In the genomic region with DNA sequence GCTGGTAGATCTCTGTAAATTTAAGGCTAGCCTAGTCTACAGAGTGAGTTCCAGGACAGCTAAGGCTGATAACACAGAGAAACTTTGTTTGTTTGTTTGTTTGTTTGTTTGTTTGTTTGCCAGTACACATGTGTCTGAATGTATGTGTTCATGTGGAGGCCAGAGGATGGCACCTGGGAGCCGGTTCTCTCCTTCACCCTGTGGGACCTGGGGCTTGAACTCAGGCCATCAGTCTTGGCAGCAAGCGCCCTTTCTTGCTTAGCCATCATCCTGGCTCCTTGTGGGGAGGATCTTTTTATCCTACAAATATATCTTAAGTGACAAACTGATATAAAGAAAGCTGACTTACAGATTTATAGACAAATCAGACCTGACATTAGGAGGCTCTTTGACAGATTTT, we compare ENCODE assay signal across 12 mouse cellular contexts. TPM values are rescaled to one million over a fixed set of nuclear protein-coding genes. Genes with fewer than 3 reads are reported as not detected.
A peak's percentile ranks its signal among the peaks of the same experiment; 100 is the strongest.
DNase-seq lines count a peak whose midpoint lies in the region; ATAC-seq and TF ChIP-seq lines count a peak whose summit lies in the region.
"Had no signal": no experiment of that assay in that cellular context is flagged by ENCODE, and none has a peak within 500 bp of the region (broad histone marks: within the 10 kb centered on the region; RNA-seq: fewer than 3 reads in every experiment).

No protein-coding gene starts in this region.

- H3K9me3 ChIP-seq in intestine, postnatal 0 days (ENCODE audit: control insufficient read depth): no peaks in the 10 kb centered on the region
- H3K9me3 ChIP-seq in intestine, embryonic 16.5 days (ENCODE audit: control insufficient read depth, low read length): no peaks in the 10 kb centered on the region
- H3K9me3 ChIP-seq in hindbrain, embryonic 16.5 days (ENCODE audit: control insufficient read depth, low read length): no peaks in the 10 kb centered on the region
- H3K9me3 ChIP-seq: kidney, embryonic 15.5 days; megakaryocyte, embryonic 14.5 days had no signal

- peaks cover 7% of the 10 kb centered on the region for H3K4me1 ChIP-seq in heart, adult 2 months (ENCODE audit: control insufficient read depth, insufficient read depth, low read length)
- peaks cover 5% of the 10 kb centered on the region; the same call in 1 of the 2 replicates for H3K4me1 ChIP-seq in intestine, postnatal 0 days (replicated peaks; ENCODE audit: control insufficient read depth, insufficient read depth, low read length)
- H3K4me1 ChIP-seq in intestine, embryonic 16.5 days (ENCODE audit: control insufficient read depth, insufficient read depth, low read length): peaks cover 13% of the 10 kb centered on the region
- peaks cover 3% of the 10 kb centered on the region; the same call in 1 of the 2 replicates for H3K4me1 ChIP-seq in hindbrain, embryonic 16.5 days (ENCODE audit: control insufficient read depth, insufficient read depth, low read depth, low read length)

- no peaks in the 10 kb centered on the region; the same call in 1 of the 2 replicates for H3K36me3 ChIP-seq in heart, adult 2 months (ENCODE audit: control insufficient read depth, insufficient read depth, low read length)
- no peaks in the 10 kb centered on the region for H3K36me3 ChIP-seq in intestine, postnatal 0 days (ENCODE audit: control insufficient read depth, insufficient read depth)
- no peaks in the 10 kb centered on the region for H3K36me3 ChIP-seq in intestine, embryonic 16.5 days (ENCODE audit: control insufficient read depth, insufficient read depth, low read length)
- H3K36me3 ChIP-seq in hindbrain, embryonic 16.5 days (ENCODE audit: control insufficient read depth, insufficient read depth, low read length): no peaks in the 10 kb centered on the region
- H3K36me3 ChIP-seq: kidney, embryonic 15.5 days had no signal

- TF ChIP-seq CTCF in heart, adult 2 months (IDR thresholded peaks at IDR 0.05): no peak
- no peak for TF ChIP-seq CTCF in intestine, postnatal 0 days (IDR thresholded peaks at IDR 0.05; ENCODE audit: low read depth)

- H3K4me3 ChIP-seq in heart, adult 2 months: no peak overlapping the region
- no peak overlapping the region for H3K4me3 ChIP-seq in intestine, postnatal 0 days (ENCODE audit: low read depth, low read length)
- no peak overlapping the region for H3K4me3 ChIP-seq in intestine, embryonic 16.5 days (ENCODE audit: low read length)
- no peak overlapping the region for H3K4me3 ChIP-seq in hindbrain, embryonic 16.5 days (ENCODE audit: low read length)

- 60% methylated on average over 2 of the region's 2 CpGs for WGBS in heart, adult 2 months
- 78% methylated on average over 2 of the region's 2 CpGs for WGBS in intestine, postnatal 0 days
- 69% methylated on average over 2 of the region's 2 CpGs for WGBS in intestine, embryonic 16.5 days
- 70% methylated on average over 2 of the region's 2 CpGs for WGBS in hindbrain, embryonic 16.5 days

- H3K79me2 ChIP-seq in heart, adult 2 months (replicated peaks; ENCODE audit: control insufficient read depth, insufficient read depth, low read length): no peaks in the 10 kb centered on the region

- no peak for TF ChIP-seq POLR2A in heart, adult 2 months (IDR thresholded peaks at IDR 0.05; ENCODE audit: insufficient read depth, low read depth, low read length)

- no peak for ATAC-seq in intestine, postnatal 0 days
- ATAC-seq in intestine, embryonic 16.5 days: no peak
- no peak for ATAC-seq in hindbrain, embryonic 16.5 days

- H3K4me2 ChIP-seq in intestine, postnatal 0 days (replicated peaks; ENCODE audit: low read depth): peak overlapping the region; percentile 63; the same call in 1 of the 2 replicates
- no peak overlapping the region; the same call in 1 of the 2 replicates for H3K4me2 ChIP-seq in intestine, embryonic 16.5 days (ENCODE audit: low read depth, low read length)
- H3K4me2 ChIP-seq in hindbrain, embryonic 16.5 days (ENCODE audit: low read length): no peak overlapping the region

- peak overlapping the region; percentile 65 for H3K27ac ChIP-seq in heart, adult 2 months
- H3K27ac ChIP-seq in intestine, postnatal 0 days (ENCODE audit: low read depth, low read length): no peak overlapping the region
- H3K27ac ChIP-seq in intestine, embryonic 16.5 days (ENCODE audit: low read length): no peak overlapping the region
- H3K27ac ChIP-seq in hindbrain, embryonic 16.5 days (ENCODE audit: low read depth, low read length): peak overlapping the region; percentile 40; the same call in 1 of the 2 replicates
- H3K27ac ChIP-seq: left cerebral cortex, adult 2 months had no signal

- no peaks in the 10 kb centered on the region for H3K27me3 ChIP-seq in heart, adult 2 months (ENCODE audit: control insufficient read depth, insufficient read depth, low read length)
- H3K27me3 ChIP-seq in intestine, postnatal 0 days (replicated peaks; ENCODE audit: control insufficient read depth, insufficient read depth, low read length): no peaks in the 10 kb centered on the region
- H3K27me3 ChIP-seq in intestine, embryonic 16.5 days (replicated peaks; ENCODE audit: control insufficient read depth, insufficient read depth, low read length): no peaks in the 10 kb centered on the region
- H3K27me3 ChIP-seq in hindbrain, embryonic 16.5 days (replicated peaks; ENCODE audit: control insufficient read depth, insufficient read depth, low read length): no peaks in the 10 kb centered on the region
- H3K27me3 ChIP-seq: kidney, embryonic 15.5 days had no signal

- no peak for TF ChIP-seq EP300 in heart, adult 2 months (IDR thresholded peaks at IDR 0.05; ENCODE audit: insufficient read depth, low read depth, low read length)

- intact Hi-C loops in heart, adult 2 months (cut with DNase I): loop anchor here (2.0 to 5.0 kb wide), 6 partner anchors 44 to 762 kb away; a partner anchor contains a TSS

- peak; percentile 27 to 57 for DNase-seq in cerebellum, postnatal 10 days
- DNase-seq in cerebellum, adult 9-11 months: no peak
- DNase-seq in heart, adult 2 months: peak in 1 of 2 experiments; percentile 22
- DNase-seq in heart, adult 18-20 months: no peak
- DNase-seq in frontal cortex, postnatal 25 days (ENCODE audit: low spot score in 2 of 2): no peak
- DNase-seq: cerebellum, adult 11 months had no signal

- no peak overlapping the region for H3K9ac ChIP-seq in heart, adult 2 months (ENCODE audit: low read depth, low read length)
- no peak overlapping the region for H3K9ac ChIP-seq in intestine, postnatal 0 days (ENCODE audit: low read depth, low read length)
- no peak overlapping the region for H3K9ac ChIP-seq in intestine, embryonic 16.5 days (ENCODE audit: low read depth, low read length)
- H3K9ac ChIP-seq in hindbrain, embryonic 16.5 days (ENCODE audit: low read depth, low read length): no peak overlapping the region
- H3K9ac ChIP-seq: kidney, embryonic 15.5 days had no signal

RNA-seq across cellular contexts. Expression of a gene that starts 44.8 kb away (rescaled TPM):
- total RNA-seq in heart, adult 2 months (2021): 10 to 100 TPM; 11.4 to 11.8 TPM
- polyA plus RNA-seq in heart, adult 2 months (2012; rRNA removed): 4.0 and 6.0 TPM in 2 replicates
- total RNA-seq in heart, adult 18-20 months (2021): 10 to 100 TPM in 1 of 2 experiments, 1 to 10 TPM in 1; 8.0 to 11.8 TPM
- polyA plus RNA-seq in intestine, postnatal 0 days (2015; fragmentation: Nextera tagmentation; extraction: Ambion mirVana): 18.1 and 19.2 TPM in 2 replicates
- 22.3 and 25.9 TPM in 2 replicates for polyA plus RNA-seq in intestine, embryonic 16.5 days (2015; fragmentation: Nextera tagmentation; extraction: Ambion mirVana)
- polyA plus RNA-seq in hindbrain, embryonic 16.5 days (2015; fragmentation: Nextera tagmentation; extraction: Ambion mirVana): 5.9 and 6.3 TPM in 2 replicates

Comparison
In these comparisons a context has a peak if more than half of its experiments do, and no peak if none do; other contexts are left out.
1. DNase-seq: peak in cerebellum, postnatal 10 days (2 of 2); none in cerebellum, adult 9-11 months (single experiment), heart, adult 18-20 months (0 of 2) and frontal cortex, postnatal 25 days (0 of 2).
2. H3K27ac ChIP-seq: peak in heart, adult 2 months (single experiment) and hindbrain, embryonic 16.5 days (single experiment); none in intestine, postnatal 0 days (single experiment) and intestine, embryonic 16.5 days (single experiment).